Mouse (Mus musculus): ENCODE data around the gene Cptp. TPM values are rescaled to one million over a fixed set of nuclear protein-coding genes. Genes with fewer than 3 reads are reported as not detected.

Gene Cptp
- polyA plus RNA-seq (2012; rRNA removed; ENCODE audit: low replicate concordance), result 56.0 and 86.9 TPM in 2 replicates

DNA sequence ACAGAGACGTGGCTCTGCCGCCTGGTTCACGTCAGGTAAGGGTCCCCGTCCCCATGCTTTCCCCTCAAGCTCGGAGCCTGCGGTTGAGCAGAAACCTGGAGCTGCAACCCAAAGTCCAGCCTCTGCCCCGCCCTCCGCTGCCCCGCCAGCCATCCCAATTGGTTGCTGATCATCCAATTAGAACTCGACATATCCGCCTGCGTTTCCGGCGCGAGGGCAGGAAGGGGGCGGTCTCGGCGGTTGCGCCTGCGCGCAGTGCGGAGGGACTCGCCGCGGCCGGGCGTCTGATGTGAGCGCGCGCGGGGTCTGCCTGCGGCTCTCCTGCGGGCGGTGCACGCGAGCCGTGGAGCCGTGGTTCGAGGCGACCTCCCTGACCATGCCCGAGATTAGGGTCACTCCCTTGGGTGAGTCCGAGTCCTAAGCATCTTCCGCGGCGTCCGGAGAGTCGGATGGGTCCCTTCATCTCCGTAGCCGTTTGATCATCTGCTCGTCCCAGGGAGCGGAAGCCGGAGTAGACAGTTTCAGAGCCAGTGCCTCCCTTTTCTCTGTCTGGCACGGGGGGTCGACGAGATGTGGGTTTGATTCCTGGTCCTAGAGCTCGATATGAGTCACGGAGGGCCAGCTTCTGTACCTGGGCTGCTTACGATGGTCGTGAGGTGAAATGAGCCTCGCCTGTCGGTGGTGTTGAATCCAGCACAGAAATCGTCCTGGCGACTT lies at the start of gene Cptp, which contains the start of gene Ints11:
Gene Cptp, minus strand, starts transcription at position 124 of the 717 bp plus-strand sequence.
Gene Ints11, plus strand, starts transcription at position 230 of the 717 bp plus-strand sequence.

DNA sequence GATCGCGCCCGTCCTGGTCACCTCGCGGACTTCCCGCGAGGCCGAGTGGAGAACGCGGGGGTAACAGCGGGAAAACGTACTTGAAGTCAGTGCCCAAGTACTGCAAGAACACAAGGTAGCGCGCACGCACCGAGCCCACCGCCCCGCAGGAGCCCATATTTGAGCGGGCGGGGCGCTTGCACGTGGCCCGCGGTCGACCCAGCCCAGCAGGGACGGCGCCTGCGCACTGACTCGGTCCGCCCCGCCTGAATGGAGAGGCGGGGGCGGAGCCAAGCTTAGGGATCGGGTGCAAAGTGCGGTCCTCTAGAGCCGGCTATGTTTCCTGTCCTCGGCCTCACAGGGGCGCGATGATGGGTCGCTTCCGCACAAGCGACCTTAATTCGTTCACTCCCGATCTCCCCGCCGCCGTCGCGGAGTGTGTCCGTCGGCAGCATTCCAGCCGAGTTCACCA lies 22.3 kb upstream of the Cptp start, which contains the start of the genes Pusl1 and Acap3:
Gene Pusl1, minus strand, starts transcription at position 231 of the 451 bp plus-strand sequence.
Gene Acap3, plus strand, starts transcription at position 272 of the 451 bp plus-strand sequence.

DNA sequence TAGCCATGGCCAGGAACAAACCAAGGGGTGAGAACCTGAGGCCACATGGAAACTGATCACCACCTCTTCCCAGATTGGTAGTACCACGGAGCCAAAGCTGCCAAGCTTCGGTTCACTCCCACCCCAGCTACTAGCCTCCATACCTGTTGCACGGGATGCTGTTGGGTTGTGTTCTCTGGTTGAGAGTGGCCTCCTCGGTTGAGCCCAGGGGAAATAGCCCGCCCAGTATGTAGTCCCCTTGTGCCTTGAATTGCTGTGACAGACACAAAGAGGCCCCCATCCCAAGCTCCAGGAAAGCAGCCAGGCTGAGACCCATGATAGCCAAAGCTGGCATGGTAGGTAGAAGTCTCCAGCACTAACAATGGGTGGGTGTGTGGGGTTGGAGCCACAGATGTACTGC lies 6.2 kb downstream of the Cptp start, which contains the start of gene Tas1r3:
Gene Tas1r3, minus strand, starts transcription at position 362 of the 400 bp plus-strand sequence.

DNA sequence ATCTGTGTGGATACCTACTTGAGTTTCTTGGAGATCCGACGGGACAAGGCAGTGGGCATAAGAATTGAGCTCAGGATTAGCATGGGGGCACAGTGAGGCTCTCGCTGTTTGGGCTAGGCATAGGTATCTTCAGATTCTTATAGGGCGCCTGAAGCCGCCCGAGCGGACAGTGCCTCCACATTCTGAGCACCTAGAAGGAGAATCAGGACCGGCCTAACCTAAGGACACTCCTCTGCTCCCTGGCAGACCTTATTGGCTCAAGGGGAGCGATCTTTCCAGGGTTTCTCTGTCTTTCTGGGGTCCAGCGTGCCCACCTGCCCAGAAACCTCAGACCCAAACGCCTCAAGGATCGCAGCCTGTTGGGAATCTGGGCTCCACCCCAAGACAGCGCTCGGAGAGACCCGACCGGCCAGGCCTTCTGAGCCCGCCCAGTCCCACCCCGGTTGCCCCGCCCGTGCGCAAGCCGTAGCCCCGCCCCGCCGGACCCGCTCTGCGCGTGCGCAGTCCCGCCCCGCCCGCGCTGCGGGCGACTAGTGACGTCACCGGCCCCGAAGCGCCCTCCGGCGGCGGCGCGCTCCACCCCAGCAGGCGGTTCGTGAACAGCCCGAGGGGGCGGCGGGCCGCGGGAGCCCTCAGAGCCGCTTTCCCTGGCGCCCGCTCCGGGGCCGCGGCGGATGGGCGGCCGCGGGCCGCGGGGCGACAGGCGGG lies 22.2 kb downstream of the Cptp start, which contains the start of gene Dvl1:
Gene Dvl1, plus strand, starts transcription at position 532 of the 708 bp plus-strand sequence.

DNA sequence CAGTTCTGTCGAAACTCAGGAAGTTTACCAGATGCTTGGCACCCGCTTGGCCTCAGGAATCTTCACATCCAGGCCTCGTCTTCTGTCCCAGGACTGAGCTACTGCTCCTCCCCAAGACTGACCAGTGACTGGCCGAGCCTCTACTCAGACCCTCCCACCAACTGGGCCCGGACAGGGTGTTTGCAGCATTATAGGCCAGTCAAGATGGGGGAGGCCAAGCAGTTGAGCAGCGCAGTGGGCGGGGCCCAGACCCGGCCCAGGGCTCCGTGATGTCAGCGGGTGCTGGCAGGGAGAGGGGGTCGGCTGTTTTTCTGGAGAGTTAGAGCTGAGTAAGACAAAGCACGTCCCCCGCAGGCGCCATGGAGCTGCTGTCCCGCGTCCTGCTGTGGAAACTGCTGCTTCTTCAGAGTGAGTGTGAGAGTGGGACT lies 29.7 kb downstream of the Cptp start, which contains the start of gene Mxra8:
Gene Mxra8, plus strand, starts transcription at position 198 of the 428 bp plus-strand sequence.

DNA sequence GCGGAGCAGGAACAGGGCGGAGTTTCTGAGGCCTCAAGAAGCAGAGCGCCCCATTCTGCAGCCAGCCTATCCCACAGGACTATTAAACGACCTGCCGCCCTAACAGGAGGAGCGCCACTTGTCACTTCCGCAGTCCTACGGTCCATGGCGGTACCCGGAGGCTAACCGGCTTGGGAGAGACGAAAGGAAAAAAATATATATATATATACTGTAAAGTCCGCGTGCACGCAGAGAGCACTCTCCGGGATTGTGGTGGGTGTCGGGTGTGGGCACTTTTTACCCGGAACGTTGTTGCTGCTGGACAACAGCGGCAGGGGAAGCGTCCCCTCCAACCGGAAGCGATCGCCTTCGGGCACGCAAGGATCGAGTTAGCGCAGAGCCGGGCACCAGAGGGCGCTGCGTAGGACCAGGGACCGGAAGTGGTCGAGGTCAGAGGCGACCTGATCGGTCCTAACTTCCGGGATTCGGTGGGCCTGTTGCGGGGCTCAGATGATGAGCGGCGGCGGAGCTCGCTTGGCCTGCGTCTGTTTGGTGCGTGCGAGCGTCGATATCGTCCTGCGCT lies 38.0 kb downstream of the Cptp start, which contains the start of gene Aurkaip1:
Gene Aurkaip1, plus strand, starts transcription at position 68 of the 562 bp plus-strand sequence.

Other genes with a start within 250 kb of the Cptp start
- 28.5 and 44.9 TPM in 2 replicates for gene Cdk11b, start 244.6 kb downstream of the Cptp start, polyA plus RNA-seq (2012; rRNA removed; ENCODE audit: low replicate concordance)
- not detected in 2 replicates for gene Gm10563, start 224.0 kb downstream of the Cptp start, polyA plus RNA-seq (2012; rRNA removed; ENCODE audit: low replicate concordance)
- gene Mmp23, start 216.1 kb downstream of the Cptp start, polyA plus RNA-seq (2012; rRNA removed; ENCODE audit: low replicate concordance), result 23.1 and 28.4 TPM in 2 replicates
- gene Mib2, start 200.2 kb downstream of the Cptp start, polyA plus RNA-seq (2012; rRNA removed; ENCODE audit: low replicate concordance), result 63.6 and 88.9 TPM in 2 replicates
- 28.5 and 30.2 TPM in 2 replicates for gene Fndc10, start 175.1 kb downstream of the Cptp start, polyA plus RNA-seq (2012; rRNA removed; ENCODE audit: low replicate concordance)
- gene Ssu72, start 164.6 kb downstream of the Cptp start, polyA plus RNA-seq (2012; rRNA removed; ENCODE audit: low replicate concordance), result 124 and 138 TPM in 2 replicates
- gene Tmem240, start 134.6 kb downstream of the Cptp start, polyA plus RNA-seq (2012; rRNA removed; ENCODE audit: low replicate concordance), result 0.58 and 0.78 TPM in 2 replicates
- gene Atad3a, start 108.3 kb downstream of the Cptp start, polyA plus RNA-seq (2012; rRNA removed; ENCODE audit: low replicate concordance), result 102 and 109 TPM in 2 replicates
- gene Vwa1, start 94.7 kb downstream of the Cptp start, polyA plus RNA-seq (2012; rRNA removed; ENCODE audit: low replicate concordance), result 19.1 and 135 TPM in 2 replicates
- 3.1 and 6.1 TPM in 2 replicates for gene Tmem88b, start 83.6 kb downstream of the Cptp start, polyA plus RNA-seq (2012; rRNA removed; ENCODE audit: low replicate concordance)
- gene Ankrd65, start 79.0 kb downstream of the Cptp start, polyA plus RNA-seq (2012; rRNA removed; ENCODE audit: low replicate concordance), result not detected in 2 replicates
- gene Mrpl20, start 66.6 kb downstream of the Cptp start, polyA plus RNA-seq (2012; rRNA removed; ENCODE audit: low replicate concordance), result 32.6 and 49.9 TPM in 2 replicates
- gene Ccnl2, start 57.0 kb downstream of the Cptp start, polyA plus RNA-seq (2012; rRNA removed; ENCODE audit: low replicate concordance), result 23.8 and 25.3 TPM in 2 replicates
- gene Aurkaip1, start 38.2 kb downstream of the Cptp start, polyA plus RNA-seq (2012; rRNA removed; ENCODE audit: low replicate concordance), result 159 and 208 TPM in 2 replicates
- 69.2 and 97.5 TPM in 2 replicates for gene Mxra8, start 29.8 kb downstream of the Cptp start, polyA plus RNA-seq (2012; rRNA removed; ENCODE audit: low replicate concordance)
- 142 and 173 TPM in 2 replicates for gene Dvl1, start 22.0 kb downstream of the Cptp start, polyA plus RNA-seq (2012; rRNA removed; ENCODE audit: low replicate concordance)
- gene Tas1r3, start 6.1 kb downstream of the Cptp start, polyA plus RNA-seq (2012; rRNA removed; ENCODE audit: low replicate concordance), result 1.1 and 1.2 TPM in 2 replicates
- gene Ints11, start 106 bp upstream of the Cptp start, polyA plus RNA-seq (2012; rRNA removed; ENCODE audit: low replicate concordance), result 14.6 and 19.2 TPM in 2 replicates
- 30.9 and 65.5 TPM in 2 replicates for gene Pusl1, start 22.3 kb upstream of the Cptp start, polyA plus RNA-seq (2012; rRNA removed; ENCODE audit: low replicate concordance)
- 13.3 and 14.8 TPM in 2 replicates for gene Acap3, start 22.4 kb upstream of the Cptp start, polyA plus RNA-seq (2012; rRNA removed; ENCODE audit: low replicate concordance)
- 123 and 179 TPM in 2 replicates for gene Ube2j2, start 74.4 kb upstream of the Cptp start, polyA plus RNA-seq (2012; rRNA removed; ENCODE audit: low replicate concordance)
- 121 and 260 TPM in 2 replicates for gene C1qtnf12, start 92.9 kb upstream of the Cptp start, polyA plus RNA-seq (2012; rRNA removed; ENCODE audit: low replicate concordance)
- 5.3 and 6.9 TPM in 2 replicates for gene B3galt6, start 123.2 kb upstream of the Cptp start, polyA plus RNA-seq (2012; rRNA removed; ENCODE audit: low replicate concordance)
- gene Sdf4, start 123.4 kb upstream of the Cptp start, polyA plus RNA-seq (2012; rRNA removed; ENCODE audit: low replicate concordance), result 44.0 and 69.6 TPM in 2 replicates
- 3.6 and 6.5 TPM in 2 replicates for gene Tnfrsf4, start 144.4 kb upstream of the Cptp start, polyA plus RNA-seq (2012; rRNA removed; ENCODE audit: low replicate concordance)
- gene Tnfrsf18, start 156.7 kb upstream of the Cptp start, polyA plus RNA-seq (2012; rRNA removed; ENCODE audit: low replicate concordance), result 2.5 and 3.5 TPM in 2 replicates
- 5.6 and 8.2 TPM in 2 replicates for gene Ttll10, start 190.0 kb upstream of the Cptp start, polyA plus RNA-seq (2012; rRNA removed; ENCODE audit: low replicate concordance)
- 8.9 and 11.4 TPM in 2 replicates for gene 9430015G10Rik, start 240.5 kb upstream of the Cptp start, polyA plus RNA-seq (2012; rRNA removed; ENCODE audit: low replicate concordance)

Measured in duodenum, adult 2 months (tissue).